Mouse (Mus musculus) c-Kit-positive CD71-positive TER-119-positive erythroid progenitor cells, embryonic 14.5 days (primary cell): ENCODE data around the gene Tas1r2.

Experiments used
- DNase-seq: peaks from one replicate; pipeline ENCODE4 v3.0.0-alpha.2; 2013; ENCODE audit warnings: low spot score

The Tas1r2 gene

GRCm38 (mm10) chr4:139639801-139640200, 13.5 kb upstream of the Tas1r2 start:
- no peak for DNase-seq

GRCm38 (mm10) chr4:139640333-139640732, 13.0 kb upstream of the Tas1r2 start:
- no peak for DNase-seq

- DNase-seq = no peak
Measured at GRCm38 (mm10) chr4:139640775-139641174, 12.6 kb upstream of the Tas1r2 start.

GRCm38 (mm10) chr4:139641829-139642425, 11.4 kb upstream of the Tas1r2 start:
- no peak for DNase-seq

GRCm38 (mm10) chr4:139643972-139644371, 9.4 kb upstream of the Tas1r2 start:
- peak; percentile 58 for DNase-seq

- peak; percentile 29 for DNase-seq
Measured at GRCm38 (mm10) chr4:139646916-139647315, 6.4 kb upstream of the Tas1r2 start.

GRCm38 (mm10) chr4:139650086-139650743, 3.1 kb upstream of the Tas1r2 start:
- no peak for DNase-seq

GRCm38 (mm10) chr4:139650907-139651306, 2.4 kb upstream of the Tas1r2 start:
- no peak for DNase-seq

GRCm38 (mm10) chr4:139661897-139662296, 8.6 kb downstream of the Tas1r2 start:
- DNase-seq = no peak

GRCm38 (mm10) chr4:139667632-139668031, 14.3 kb downstream of the Tas1r2 start:
- DNase-seq = no peak

GRCm38 (mm10) chr4:139669847-139670246, 16.5 kb downstream of the Tas1r2 start:
- DNase-seq = peak; percentile 50

GRCm38 (mm10) chr4:139675696-139676095, 22.4 kb downstream of the Tas1r2 start:
- DNase-seq = no peak

GRCm38 (mm10) chr4:139683728-139684638, 30.6 kb downstream of the Tas1r2 start:
- no peak for DNase-seq

GRCm38 (mm10) chr4:139684639-139685017, 31.3 kb downstream of the Tas1r2 start:
- DNase-seq = no peak

- no peak for DNase-seq
Measured at GRCm38 (mm10) chr4:139688058-139688457, 34.7 kb downstream of the Tas1r2 start.

- no peak for DNase-seq
Measured at GRCm38 (mm10) chr4:139689627-139690269, 36.4 kb downstream of the Tas1r2 start.

- DNase-seq = no peak
Measured at GRCm38 (mm10) chr4:139693315-139693714, 40.0 kb downstream of the Tas1r2 start.

GRCm38 (mm10) chr4:139697755-139698154, 44.4 kb downstream of the Tas1r2 start:
- DNase-seq = no peak

GRCm38 (mm10) chr4:139698602-139699001, 45.3 kb downstream of the Tas1r2 start:
- DNase-seq = no peak

GRCm38 (mm10) chr4:139702914-139703313, 49.6 kb downstream of the Tas1r2 start:
- DNase-seq = no peak

GRCm38 (mm10) chr4:139703468-139703867, 50.1 kb downstream of the Tas1r2 start:
- DNase-seq = no peak

- no peak for DNase-seq
Measured at GRCm38 (mm10) chr4:139705986-139706385, 52.6 kb downstream of the Tas1r2 start.
